Mouse (Mus musculus): ENCODE results near the gene Hspb6.

Gene Hspb6

DNA sequence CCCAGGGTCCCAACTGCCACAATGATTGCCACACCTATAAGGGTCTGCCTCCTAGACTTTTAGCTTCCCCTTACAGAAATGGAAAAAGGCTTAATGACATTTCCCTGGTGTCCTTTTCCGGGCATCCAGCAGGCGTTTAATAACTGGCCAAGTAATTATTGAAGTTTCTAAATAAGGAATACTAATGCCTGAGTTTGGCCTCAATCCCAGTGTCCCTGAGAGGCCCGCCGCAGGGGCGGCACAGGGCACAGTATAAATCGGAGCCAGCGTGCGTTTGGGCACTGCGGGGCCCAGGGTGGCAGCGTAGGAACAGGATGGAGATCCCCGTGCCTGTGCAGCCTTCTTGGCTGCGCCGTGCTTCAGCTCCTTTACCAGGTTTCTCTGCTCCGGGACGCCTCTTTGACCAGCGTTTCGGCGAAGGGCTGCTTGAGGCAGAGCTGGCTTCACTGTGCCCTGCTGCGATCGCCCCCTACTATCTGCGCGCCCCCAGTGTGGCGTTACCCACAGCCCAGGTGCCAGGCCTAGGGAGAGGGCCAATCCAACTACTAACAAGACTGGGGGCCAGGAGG lies 1.1 kb downstream of the Hspb6 start:
- no peak for DNase-seq (ENCODE audit: extremely low spot score)

DNA sequence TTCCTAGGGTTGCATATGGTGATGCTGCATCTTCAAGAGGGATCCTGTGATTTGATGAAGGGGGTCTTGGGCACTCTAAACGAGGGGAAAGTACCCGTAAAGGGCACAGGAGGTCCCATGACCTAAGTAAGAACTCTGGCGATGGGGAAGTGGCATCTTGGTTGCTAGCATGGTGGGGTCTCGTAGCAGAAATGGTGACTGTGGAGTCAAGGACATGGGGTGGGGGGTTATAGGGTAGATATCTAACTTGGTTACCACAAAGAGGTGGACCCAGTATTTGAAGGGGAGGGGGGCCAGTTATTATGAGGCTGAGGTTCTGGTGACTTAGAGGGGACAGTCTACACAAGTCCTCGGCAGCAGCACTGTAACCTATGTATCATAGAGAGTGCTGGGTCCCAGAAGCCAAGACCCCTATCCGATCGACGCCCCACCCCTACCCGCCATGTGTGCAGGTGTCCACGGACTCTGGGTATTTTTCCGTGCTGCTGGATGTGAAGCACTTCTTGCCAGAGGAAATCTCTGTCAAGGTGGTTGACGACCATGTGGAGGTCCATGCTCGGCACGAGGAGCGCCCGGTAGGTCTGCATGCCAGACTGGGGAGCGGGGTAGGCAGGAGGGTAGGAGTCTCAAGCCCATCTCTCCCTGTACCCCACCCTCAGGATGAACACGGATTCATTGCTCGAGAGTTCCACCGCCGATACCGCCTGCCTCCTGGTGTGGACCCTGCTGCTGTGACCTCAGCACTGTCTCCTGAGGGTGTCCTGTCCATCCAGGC lies 2.0 kb downstream of the Hspb6 start:
- no peak for DNase-seq (ENCODE audit: extremely low spot score)

DNA sequence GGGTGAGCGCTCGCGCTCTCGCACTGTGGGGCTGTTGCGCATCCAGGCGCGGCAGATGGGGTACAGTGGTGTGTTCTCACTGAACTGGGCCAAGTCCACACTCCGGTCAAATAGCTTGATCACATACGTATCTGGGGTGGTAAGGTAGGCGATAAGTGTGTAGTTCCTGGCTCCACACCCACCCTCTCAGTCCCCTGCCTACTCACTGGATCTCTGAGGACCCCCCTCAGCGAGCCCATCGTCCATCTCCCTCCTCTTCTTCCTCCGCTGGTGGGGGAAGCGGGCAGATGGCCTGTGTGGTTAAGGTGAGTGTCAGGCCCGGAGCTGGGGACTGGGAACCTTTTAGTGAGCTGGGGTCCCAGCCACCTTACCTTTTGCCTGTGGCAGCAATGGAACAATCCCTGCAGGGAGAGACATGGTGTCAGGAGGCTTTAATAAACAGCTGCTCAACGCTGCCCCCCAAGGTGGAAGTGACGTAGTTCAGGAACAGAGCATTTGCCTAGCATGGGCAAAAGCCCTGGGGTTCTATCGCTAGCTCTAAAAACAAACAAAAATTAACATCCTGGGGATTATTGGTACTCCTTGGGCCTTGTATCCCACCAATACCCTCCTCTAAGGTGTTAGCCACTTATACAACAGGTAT lies 5.0 kb downstream of the Hspb6 start:
- no peak for DNase-seq (ENCODE audit: extremely low spot score)

DNA sequence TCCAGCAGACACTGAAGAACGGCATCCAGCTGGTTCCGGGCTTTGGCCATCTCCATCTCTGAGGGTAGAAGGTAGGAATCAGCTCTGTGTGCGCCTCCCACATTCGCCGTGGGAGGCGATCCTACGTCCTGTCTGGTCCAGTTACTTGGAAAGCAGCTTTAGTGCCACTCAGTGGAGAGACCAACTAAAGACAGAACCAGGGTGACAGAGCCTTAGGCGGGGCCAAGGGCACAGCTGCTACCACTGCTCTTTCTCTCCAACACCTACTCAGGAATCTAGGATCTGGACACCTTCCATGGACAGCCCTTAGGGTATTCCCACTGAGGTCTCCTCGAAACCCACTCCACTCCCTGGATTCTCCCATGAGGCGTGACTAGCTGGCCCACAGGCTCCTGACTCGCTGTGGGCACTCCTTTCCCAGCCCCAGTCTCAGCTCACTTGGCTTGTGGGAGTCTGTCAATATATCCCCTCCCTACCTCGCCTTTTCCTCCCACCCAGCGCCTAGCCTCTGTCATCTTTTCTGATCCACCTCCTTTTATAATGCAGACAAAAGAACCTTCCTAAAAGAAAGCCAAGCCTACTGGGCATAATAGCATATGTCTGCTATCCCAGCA lies 6.0 kb downstream of the Hspb6 start:
- DNase-seq (ENCODE audit: extremely low spot score): no peak

DNA sequence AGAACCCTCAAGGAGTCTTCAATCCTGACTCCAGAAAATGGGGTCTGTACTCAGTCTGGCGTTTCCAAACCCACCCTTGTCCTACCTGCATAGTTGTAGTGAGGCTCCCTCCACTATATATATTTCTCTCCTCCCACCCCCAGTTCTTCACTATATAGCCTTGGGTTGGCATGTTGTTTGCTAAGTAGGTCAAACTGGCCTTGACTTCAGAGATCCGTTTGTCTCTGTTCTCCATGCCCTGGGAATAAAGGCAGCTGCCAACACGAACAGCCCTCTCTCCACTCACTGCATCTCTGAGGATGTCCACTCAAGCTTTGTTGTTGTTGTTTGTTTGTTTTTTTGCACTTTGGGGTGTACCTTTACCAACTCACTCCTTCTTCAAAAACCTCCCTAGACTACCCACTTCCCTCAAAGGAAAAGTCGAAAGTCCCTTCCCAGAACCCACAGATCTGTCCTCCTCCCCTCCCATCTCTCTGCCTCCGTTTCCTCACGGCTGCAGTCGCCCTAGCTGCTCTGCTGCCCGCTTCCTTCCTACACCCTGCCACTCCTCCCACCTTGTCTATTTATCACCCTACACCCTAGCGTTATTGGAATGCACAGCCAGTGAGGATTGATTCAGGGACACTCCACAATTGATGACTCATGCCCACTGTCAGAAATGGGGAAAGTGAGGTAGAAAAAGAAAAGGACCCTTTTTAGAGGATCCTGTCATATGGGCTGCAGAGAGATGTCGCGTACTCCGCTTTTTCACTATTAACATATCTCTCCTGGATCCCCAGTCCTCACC lies 6.9 kb downstream of the Hspb6 start:
- DNase-seq (ENCODE audit: extremely low spot score): no peak

DNA sequence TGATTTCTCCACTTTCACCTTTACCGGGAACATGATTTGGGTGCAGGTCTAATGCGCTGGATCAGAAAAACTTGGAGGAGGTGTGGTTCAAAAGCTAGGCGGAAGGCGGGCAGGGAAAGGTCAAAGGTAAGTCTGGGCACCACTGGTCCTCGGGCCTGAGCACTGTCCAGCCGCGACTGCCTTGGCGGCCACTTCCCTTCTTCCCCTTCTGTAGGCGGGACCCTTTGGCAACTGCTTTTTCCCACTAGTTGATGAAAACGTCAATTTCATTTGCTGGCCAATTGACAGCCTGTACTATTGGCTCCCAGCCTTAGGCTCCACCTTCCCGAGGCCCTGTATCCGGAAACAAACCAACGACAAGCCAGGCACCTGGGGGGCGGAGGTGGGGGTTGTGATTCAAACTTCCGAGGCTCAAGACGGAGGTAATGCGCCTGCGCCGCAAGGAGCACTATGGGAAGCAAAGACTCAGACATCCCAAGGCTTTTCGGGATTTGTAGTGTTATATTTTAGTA lies 7.5 kb downstream of the Hspb6 start, which contains the start of gene Lin37:
Gene Lin37 (minus strand): TSS at position 396 of the 512 bp plus-strand sequence.
- DNase-seq (ENCODE audit: extremely low spot score): peak; percentile 94

DNA sequence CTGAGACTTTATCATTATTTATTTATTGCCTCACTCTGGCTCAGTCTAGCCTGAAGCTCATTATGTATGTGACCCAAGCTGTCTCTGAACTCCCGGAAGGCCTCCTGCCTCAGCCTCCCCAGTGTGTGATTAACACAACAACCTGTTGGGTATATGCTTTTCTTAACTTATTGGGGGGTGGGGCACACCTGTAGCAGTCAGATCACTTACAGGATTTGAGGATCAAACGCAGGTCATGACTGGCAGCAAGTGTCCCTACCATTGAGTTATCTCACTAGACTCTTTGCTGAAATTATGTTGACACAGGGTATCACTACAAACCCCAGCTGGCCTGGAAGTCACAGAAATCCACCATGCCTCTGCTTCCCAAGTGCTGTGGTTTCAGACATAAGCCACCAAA lies 8.3 kb downstream of the Hspb6 start:
- DNase-seq (ENCODE audit: extremely low spot score): no peak

DNA sequence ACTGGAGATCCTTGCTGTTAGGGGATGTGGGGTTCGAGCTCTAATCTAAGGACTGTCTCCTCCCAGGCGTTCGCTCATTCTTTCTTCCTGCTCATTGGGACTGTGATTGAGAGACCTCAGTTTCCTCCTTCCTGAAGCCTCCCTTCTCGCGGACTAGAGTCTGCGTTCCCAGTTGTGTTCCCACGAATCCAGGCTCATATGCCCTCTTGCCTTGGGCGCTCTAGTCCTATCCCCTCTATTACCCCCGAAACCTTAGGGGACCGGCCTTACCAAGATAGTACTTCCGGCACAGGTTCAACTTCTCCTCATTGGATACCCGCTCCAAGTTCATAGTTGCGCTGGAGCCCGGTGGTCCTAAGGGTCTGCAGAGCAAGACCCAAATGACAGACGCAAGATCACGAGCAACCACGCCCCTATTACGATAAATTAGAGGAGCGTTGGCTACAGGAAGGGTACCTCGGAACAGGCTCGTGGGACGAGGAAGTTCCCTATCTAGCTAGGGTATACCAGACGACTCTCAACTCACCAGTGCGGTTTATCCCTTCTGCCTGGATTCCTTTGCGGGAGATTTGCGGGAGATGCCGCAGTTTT lies 10.6 kb downstream of the Hspb6 start:
- DNase-seq (ENCODE audit: extremely low spot score): peak; percentile 37

DNA sequence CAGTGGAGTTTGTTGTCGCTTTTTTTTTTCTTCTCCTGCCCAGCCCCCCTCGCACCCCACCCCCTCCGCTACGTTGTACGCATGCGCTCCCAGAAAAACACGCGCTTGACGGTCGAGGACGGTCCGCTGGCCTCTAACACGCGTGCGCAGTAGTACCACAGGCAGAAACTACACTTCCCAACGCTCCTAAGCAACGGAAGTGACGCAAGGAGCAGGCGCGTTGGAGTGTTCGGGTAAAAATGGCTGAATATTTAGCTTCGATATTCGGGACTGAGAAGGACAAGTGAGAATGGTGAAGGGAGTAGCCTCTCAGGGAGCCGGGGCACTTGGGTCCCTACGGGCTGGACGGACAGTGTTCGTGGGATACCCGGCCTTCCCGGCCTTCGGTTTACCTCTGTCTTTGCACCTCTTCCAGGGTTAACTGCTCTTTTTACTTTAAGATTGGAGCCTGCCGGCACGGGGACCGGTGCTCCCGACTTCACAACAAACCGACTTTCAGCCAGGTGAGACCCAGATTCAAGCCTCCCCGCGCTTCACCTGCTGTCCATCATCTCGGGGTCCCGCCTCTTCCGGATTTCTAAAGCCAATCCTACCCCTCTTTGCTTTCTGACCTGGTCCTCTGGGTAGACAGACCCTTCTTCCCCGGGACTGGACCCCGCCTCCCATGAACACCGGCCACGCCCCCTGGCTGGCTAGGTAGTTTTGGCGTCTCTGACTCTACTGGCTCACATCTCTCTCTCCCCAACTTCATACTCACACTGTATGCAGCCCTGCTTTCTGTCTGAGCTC lies 11.3 kb downstream of the Hspb6 start, which contains the start of the genes U2af1l4, Gm49396 and Psenen:
Gene U2af1l4 (plus strand): TSS at position 185 of the 789 bp plus-strand sequence.
Gene Gm49396 (plus strand): TSS at position 228 of the 789 bp plus-strand sequence.
Gene Psenen (minus strand): TSS at position 511 of the 789 bp plus-strand sequence.
- DNase-seq (ENCODE audit: extremely low spot score): peak; percentile 92

DNA sequence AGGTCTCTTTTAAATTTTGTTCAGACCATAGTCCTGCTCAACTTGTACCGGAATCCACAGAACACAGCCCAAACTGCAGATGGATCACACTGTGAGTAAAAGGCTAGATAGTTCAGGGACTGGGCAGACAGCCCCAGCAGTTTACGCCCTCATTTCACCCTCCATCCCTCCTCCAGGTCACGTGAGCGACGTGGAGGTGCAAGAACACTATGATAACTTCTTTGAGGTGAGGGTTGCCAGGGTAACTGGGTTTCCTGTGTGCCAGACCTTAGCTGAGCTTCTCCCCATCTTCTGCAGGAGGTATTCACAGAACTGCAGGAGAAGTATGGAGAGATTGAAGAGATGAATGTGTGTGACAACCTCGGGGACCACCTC lies 11.9 kb downstream of the Hspb6 start:
- DNase-seq (ENCODE audit: extremely low spot score): no peak

DNA sequence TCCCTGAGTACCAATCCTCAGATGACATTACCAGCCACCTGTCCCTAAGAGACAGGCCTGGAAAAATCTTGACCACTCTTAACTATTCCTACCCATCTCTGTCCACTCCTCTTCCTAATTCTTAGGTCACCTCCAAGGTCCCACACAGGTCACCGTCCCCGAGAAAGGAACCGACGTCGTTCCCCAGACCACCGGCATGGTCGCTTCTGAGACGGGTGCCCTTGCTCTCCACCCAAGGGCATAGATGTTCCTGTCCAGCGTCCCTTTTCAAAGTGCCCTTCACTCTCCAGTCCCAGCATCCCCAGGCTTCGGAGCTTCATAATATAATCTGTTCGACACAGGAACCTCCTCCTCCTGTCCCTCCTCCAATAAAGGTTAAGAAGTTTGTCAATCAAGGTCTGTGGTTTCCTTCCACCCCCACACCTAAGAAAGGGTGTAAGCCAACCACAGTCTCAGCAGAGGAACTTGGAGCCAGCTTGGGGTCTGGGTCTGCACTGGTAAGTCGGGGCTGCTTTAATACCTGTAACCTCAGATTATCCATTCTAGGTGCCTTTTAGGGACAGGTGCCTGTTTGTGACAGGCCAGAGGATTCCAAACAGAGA lies 13.1 kb downstream of the Hspb6 start, which contains the start of gene Igflr1:
Gene Igflr1 (plus strand): TSS at position 458 of the 602 bp plus-strand sequence.
- DNase-seq (ENCODE audit: extremely low spot score): no peak

DNA sequence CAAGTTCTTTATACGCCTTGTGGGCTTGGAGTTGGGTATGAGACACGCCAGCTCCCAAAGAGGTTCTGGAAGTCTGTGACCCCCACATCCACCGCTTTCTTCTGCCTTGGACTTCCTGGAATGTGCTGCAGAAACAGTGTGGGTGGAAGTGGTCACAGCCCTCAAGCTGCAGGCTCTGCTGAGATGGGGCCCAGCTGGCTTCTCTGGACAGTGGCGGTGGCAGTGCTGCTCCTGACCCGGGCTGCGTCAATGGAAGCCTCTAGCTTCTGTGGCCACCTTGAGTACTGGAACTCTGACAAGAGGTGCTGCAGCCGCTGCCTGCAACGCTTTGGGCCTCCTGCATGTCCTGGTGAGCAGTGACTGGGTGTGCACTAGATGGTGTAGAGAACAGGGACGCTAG lies 14.1 kb downstream of the Hspb6 start:
- no peak for DNase-seq (ENCODE audit: extremely low spot score)

DNA sequence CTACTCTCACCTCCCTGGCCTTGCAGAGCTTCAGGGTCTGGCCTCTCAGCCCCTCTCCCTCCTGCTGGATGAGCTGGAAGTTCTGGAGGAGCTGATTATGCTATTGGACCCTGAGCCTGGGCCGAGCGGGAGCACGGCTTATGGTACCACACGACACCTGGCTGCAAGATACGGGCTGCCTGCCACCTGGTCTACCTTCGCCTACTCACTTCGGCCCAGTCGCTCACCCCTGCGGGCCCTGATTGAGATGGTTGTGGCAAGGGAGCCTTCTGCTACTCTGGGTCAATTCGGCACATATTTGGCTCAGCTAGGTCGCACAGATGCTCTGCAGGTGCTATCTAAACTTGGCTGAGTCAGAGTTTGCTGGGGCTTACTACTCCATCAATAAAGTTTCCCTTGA lies 15.6 kb downstream of the Hspb6 start:
- no peak for DNase-seq (ENCODE audit: extremely low spot score)

DNA sequence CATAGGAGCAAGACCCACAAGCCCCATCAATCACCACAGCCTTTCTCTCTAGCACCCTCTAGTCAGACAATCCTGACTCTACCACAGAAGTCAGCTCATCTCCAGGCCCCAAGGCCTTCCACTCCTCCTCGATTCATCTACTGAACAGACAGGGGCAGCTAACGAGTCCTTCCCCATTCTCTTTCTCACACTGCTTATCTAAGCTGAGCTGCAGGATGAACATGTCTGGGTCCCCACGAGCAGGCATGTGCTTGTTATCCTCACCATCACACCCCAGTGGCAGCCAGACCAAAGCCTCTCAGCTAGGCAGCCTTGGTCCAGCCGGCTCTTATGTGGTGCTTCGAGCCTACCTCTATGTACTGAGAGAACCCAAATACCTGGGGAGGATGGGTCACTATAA lies 20.4 kb downstream of the Hspb6 start:
- no peak for DNase-seq (ENCODE audit: extremely low spot score)

DNA sequence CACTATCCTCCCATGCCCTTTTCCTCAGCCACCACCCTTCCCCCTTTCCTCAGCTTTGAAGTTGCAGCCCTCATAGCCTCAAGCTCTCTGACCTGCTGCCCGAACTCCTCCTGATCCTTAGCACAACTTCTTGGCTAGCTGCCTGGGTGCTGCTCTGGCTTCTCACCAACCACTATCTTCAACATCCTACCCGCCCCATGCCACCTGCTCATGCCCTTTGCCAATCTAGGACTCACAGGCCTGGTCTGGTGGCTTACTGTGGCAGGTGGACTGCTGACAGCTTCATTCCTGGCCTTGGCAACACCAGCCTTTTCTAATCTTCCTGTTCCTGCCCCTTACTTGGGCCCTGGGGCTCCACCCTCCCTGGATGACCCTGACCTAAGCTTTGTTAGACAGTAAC lies 21.0 kb downstream of the Hspb6 start:
- DNase-seq (ENCODE audit: extremely low spot score): no peak

DNA sequence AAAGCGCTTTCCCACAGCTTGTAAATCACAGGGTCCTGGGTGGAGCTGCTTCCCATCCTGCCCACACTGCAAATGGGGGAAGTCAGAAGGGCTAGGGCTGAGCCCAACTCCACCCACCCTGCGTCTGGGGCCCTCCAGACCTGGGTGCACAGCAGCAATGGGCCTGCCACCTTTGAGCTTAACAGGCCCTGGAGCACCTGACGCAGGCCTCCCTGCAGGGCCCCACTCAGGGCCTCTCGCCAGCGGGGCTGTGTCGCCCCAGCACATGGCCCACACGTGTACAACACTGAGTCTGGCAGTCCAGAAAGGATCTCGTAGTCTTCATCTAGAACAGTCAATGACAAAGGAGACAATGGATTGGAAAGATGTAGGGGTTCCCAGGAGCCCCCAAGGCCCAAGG lies 28.0 kb downstream of the Hspb6 start:
- DNase-seq (ENCODE audit: extremely low spot score): no peak

DNA sequence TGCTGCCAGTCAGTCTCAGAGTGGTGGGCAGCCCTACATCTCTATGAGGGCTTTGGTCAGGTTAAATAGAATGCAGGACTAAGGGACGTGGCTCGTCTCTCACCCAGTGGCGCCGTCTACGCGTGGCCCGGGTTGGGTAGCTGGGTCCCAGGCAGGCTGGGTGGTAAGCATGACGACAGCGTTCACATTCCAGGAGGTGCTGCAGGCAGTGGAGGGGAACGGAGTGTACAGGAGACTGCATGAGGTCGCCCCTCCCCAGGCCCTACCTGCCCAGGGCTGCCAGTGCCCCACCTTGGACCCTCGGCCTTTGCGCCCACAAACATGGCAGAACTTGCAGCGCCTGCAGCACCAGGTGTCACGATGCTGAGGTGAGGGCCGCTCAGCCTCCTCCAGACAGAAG lies 29.6 kb downstream of the Hspb6 start:
- DNase-seq (ENCODE audit: extremely low spot score): no peak

DNA sequence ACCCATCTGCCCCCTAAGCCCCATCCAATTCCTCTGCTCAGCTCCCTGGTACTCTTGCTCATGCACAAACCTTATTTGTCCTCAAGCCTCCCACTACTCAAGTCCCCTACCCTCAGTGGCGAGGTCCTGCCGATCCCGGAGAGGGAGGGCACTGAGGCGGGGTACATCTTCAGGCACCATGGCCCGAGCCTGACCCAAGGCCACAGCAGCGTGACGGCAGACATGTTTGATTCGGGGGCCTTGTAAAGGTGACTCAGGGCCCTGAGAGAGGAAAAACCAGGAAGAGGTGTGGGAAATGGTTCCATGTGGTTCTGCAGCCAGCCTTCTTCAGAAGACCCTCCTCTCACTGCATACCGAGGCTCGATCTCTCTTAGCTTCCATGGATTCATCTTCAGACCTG lies 32.4 kb downstream of the Hspb6 start:
- no peak for DNase-seq (ENCODE audit: extremely low spot score)

DNA sequence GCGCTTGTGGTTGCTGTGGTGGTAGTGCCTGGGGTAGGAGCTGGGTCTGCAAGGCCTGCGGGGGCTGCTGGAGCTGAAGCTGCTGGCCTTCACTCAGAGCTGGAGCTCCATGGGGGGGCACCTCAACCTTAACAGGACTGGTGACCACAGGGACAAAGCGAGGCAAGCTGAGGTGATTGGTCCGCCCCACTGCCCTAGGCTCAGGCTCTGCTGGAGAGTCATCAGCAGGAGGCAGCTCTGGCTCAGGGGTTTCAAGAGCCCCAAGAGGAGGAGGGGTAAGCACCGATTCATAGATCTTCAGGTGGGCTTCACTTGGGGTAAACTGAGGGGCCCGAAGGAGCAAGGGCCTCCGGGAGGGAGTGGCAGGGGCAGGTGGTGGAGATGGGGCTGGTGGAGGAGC lies 33.2 kb downstream of the Hspb6 start:
- no peak for DNase-seq (ENCODE audit: extremely low spot score)
